Mouse (Mus musculus) intestine, embryonic 14.5 days (tissue): ENCODE results near the gene Fam124b. TPM values are rescaled to one million over a fixed set of nuclear protein-coding genes. Genes with fewer than 3 reads are reported as not detected.

Source experiments
- ATAC-seq: fragments of 200-750 bp; cut with Nextera tagmentation; replicated peaks from 2 replicates; pipeline ENCODE4 v1.8.0; 2017; ENCODE audit warnings: low read depth, moderate number of reproducible peaks, moderate TSS enrichment, moderate library complexity; ENCODE audit not compliant: low FRiP score, low TSS enrichment
- DNase-seq: peaks from one replicate; pipeline ENCODE4 v3.0.0-alpha.2; 2018; ENCODE audit warnings: low spot score
- H3K27ac ChIP-seq: fragments of 300-500 bp; sonication (generic); 2 replicates; pipeline ENCODE4 v1.5.1; 2014; ENCODE audit warnings: low read depth, mild to moderate bottlenecking, control low read depth
- H3K27me3 ChIP-seq: fragments of 300-500 bp; sonication (generic); replicated peaks from 2 replicates; pipeline ENCODE4 v1.6.1; 2014; ENCODE audit warnings: low read length, control low read depth; ENCODE audit not compliant: control insufficient read depth, insufficient read depth
- H3K36me3 ChIP-seq: fragments of 300-500 bp; sonication (generic); 2 replicates; pipeline ENCODE4 v1.6.1; 2014; ENCODE audit warnings: low read length, control low read depth; ENCODE audit not compliant: control insufficient read depth, insufficient read depth
- H3K4me1 ChIP-seq: fragments of 300-500 bp; sonication (generic); replicated peaks from 2 replicates; pipeline ENCODE4 v1.6.1; 2014; ENCODE audit warnings: low read length, control low read depth, mixed read lengths; ENCODE audit not compliant: control insufficient read depth, insufficient read depth
- H3K4me2 ChIP-seq: fragments of 300-500 bp; sonication (generic); 2 replicates; pipeline ENCODE4 v1.6.1; 2014; ENCODE audit warnings: low read length
- H3K4me3 ChIP-seq: fragments of 300-500 bp; sonication (generic); 2 replicates; pipeline ENCODE4 v1.5.1; 2014; ENCODE audit warnings: low read depth, low read length, control low read depth, mixed read lengths
- H3K9ac ChIP-seq: fragments of 300-500 bp; sonication (generic); 2 replicates; pipeline ENCODE4 v1.6.1; 2014; ENCODE audit warnings: mild to moderate bottlenecking, low read length
- H3K9me3 ChIP-seq: fragments of 300-500 bp; sonication (generic); 2 replicates; pipeline ENCODE4 v1.6.1; 2016; ENCODE audit warnings: low read length, control low read depth; ENCODE audit not compliant: control insufficient read depth
- WGBS: fragments of 180-500 bp; shearing (Covaris S2); extraction: QIAGEN DNeasy Blood & Tissue Kit; methylation state at CpG from one replicate; pipeline ENCODE4 v1.1.7; 2014; 5-methylcytosine and 5-hydroxymethylcytosine counted together
- polyA plus RNA-seq: library from polyadenylated mRNA; unstranded; fragments of >200 nt; fragmentation: Nextera tagmentation; extraction: Ambion mirVana; gene quantifications from 2 replicates; pipeline ENCODE4 v1.2.1, GENCODE M21; 2014

The Fam124b gene
- polyA plus RNA-seq, 1 experiment from 2014 or later: 0.85 TPM

DNA sequence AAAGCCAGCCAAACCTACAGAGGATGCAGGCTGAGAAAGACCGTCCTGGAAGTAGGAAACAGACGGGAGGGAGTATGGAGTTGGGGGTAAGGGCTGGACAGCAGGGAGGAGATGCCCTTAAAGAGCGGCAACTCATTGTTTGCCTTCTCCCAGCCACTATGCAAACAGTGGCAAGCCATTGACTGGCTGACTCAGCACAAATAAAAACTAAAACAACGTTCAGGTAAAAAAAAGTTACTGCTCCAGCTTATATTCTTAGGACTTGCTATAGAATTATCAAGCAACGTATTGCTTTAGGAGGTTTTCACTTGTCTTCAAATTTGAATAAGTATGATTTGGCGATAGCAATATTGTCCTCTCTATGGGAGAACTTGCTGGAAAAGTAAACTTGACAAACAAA lies 55.3 kb downstream of the Fam124b start:
- H3K9me3 ChIP-seq: no peaks in the 10 kb centered on the region
- no peak overlapping the region for H3K27ac ChIP-seq
- no peaks in the 10 kb centered on the region for H3K36me3 ChIP-seq
- WGBS: 61% methylated on average over 6 of the region's 6 CpGs
- no peak overlapping the region for H3K4me3 ChIP-seq
- DNase-seq: no peak
- H3K4me1 ChIP-seq: no peaks in the 10 kb centered on the region
- no peak overlapping the region for H3K4me2 ChIP-seq
- ATAC-seq: no peak
- no peaks in the 10 kb centered on the region for H3K27me3 ChIP-seq
- H3K9ac ChIP-seq: no peak overlapping the region

DNA sequence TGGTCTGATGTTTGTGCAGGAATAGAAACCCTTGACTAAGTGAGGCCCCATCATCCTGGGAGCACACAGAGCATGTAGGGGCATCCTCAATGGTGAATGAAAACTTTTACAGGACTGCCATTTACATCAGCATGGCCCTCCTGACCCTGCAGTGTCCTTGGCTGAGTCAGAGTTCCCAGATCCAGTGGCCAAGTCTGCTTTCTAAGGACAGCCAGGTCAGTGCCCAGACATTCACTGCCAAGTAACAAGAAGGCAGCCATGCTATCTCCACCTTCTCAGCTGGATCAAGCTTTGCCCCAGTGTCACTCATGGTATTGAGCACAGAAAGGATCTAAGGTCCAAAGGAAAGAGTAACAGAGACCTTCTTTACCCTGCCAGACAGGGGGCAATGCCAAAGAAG lies 58.7 kb downstream of the Fam124b start:
- H3K27ac ChIP-seq: no peak overlapping the region
- no peak for DNase-seq
- no peaks in the 10 kb centered on the region for H3K27me3 ChIP-seq
- no peak overlapping the region for H3K9ac ChIP-seq
- ATAC-seq: no peak
- no peak overlapping the region for H3K4me3 ChIP-seq
- no peaks in the 10 kb centered on the region for H3K9me3 ChIP-seq
- H3K4me2 ChIP-seq: no peak overlapping the region
- H3K36me3 ChIP-seq: no peaks in the 10 kb centered on the region
- H3K4me1 ChIP-seq: no peaks in the 10 kb centered on the region

DNA sequence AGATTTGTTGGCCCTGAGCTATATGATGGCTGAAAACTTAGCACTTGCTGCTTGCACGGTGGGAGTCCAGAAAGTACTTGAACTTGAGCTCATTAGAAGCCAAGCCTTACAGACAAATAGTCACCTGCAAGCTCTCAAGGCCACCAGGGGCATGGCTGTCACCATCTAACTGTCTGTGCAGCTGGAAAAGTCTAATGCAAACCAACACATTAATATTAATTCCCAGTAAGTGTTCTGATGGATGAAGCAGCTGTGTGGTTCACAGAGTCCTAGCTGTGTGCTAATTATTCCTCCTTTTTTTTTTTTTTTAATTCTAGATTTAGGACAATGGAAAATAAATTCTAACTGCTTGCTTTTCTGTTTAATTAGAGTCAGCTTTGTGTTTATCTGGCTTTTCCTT lies 63.4 kb downstream of the Fam124b start:
- no peaks in the 10 kb centered on the region for H3K9me3 ChIP-seq
- ATAC-seq (no peak), DNase-seq (no peak)
- H3K4me1 ChIP-seq: no peaks in the 10 kb centered on the region
- no peaks in the 10 kb centered on the region for H3K36me3 ChIP-seq
- no peak overlapping the region for H3K4me2 ChIP-seq
- WGBS: 58% methylated on average over 1 of the region's 1 CpGs
- no peak overlapping the region for H3K27ac ChIP-seq
- H3K9ac ChIP-seq: no peak overlapping the region
- H3K4me3 ChIP-seq: no peak overlapping the region
- H3K27me3 ChIP-seq: no peaks in the 10 kb centered on the region

DNA sequence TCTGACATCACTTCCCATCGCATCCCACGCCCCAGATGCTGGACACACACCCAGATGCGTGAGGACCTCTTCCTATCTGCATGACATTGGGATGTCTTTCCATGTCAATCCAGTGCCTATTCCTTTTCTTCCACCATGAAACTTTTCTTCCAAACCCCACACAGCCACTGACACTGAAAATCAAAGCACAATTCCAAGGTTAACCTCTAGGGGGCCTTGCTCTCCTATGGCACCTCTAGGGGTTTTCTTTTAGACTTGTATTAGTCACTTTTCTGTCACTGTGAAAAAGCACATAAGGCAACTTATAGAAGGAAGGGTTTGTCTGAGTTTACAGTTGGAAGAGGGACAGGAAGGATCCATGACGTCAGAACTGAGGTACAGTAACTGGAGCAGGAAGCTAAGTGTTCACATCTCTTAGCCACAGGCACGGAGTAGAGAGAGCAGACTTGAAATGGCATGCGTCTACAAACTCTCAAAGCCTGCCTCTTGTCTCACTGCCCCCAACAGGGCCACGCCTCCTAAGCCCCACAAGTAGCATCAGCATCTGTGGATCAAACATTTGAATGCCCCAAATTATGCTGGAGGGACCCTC lies 65.1 kb downstream of the Fam124b start:
- no peak overlapping the region for H3K4me2 ChIP-seq
- no peaks in the 10 kb centered on the region for H3K4me1 ChIP-seq
- DNase-seq (no peak), ATAC-seq (no peak)
- no peaks in the 10 kb centered on the region for H3K36me3 ChIP-seq
- no peaks in the 10 kb centered on the region for H3K27me3 ChIP-seq
- no peak overlapping the region for H3K4me3 ChIP-seq
- no peaks in the 10 kb centered on the region for H3K9me3 ChIP-seq
- no peak overlapping the region for H3K9ac ChIP-seq
- H3K27ac ChIP-seq: no peak overlapping the region
- 82% methylated on average over 7 of the region's 7 CpGs for WGBS

DNA sequence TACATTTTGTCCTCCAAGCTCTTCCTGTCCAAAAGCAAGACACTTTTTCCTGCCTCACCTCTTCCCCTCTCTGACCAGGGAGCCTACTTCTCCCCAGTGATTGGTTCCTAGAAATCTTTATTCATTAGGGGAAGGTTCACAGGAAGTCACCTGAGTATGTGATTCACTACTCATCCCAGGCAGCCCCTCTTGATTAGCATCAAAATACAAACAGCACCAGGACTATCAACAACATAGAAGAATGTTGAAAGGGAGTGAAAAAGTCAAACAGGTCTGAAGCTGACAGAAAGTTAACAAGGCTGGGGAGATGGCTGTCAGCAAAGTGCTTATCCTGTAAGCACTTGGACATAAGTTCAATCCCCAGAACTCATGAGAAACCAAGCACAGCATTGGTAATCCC lies 67.6 kb downstream of the Fam124b start:
- ATAC-seq (no peak), DNase-seq (no peak)
- Histone ChIP-seq H3K27me3 (no peaks in the 10 kb centered on the region), H3K4me2 (no peak overlapping the region), H3K4me3 (no peak overlapping the region), H3K4me1 (no peaks in the 10 kb centered on the region), H3K36me3 (no peaks in the 10 kb centered on the region), H3K9ac (no peak overlapping the region), H3K9me3 (no peaks in the 10 kb centered on the region), H3K27ac (no peak overlapping the region)

Other genes starting within 250 kb of the Fam124b start
- 59.0 and 60.6 TPM in 2 replicates for gene Cul3, start 122.0 kb upstream of the Fam124b start, polyA plus RNA-seq
- not detected in 2 replicates for gene Gm45261, start 243.0 kb upstream of the Fam124b start, polyA plus RNA-seq